Mouse (Mus musculus): Measurements from ENCODE around the gene Acss2. TPM values are rescaled to one million over a fixed set of nuclear protein-coding genes. Genes with fewer than 3 reads are reported as not detected.

The Acss2 gene
- 15.3 and 15.8 TPM in 2 replicates for polyA plus RNA-seq (2014; fragmentation: Nextera tagmentation; extraction: Ambion mirVana)

- no peaks in the 10 kb centered on the region for H3K9me3 ChIP-seq (ENCODE audit: control insufficient read depth, low read length)
- no peaks in the 10 kb centered on the region for H3K27me3 ChIP-seq (replicated peaks; ENCODE audit: control insufficient read depth, insufficient read depth, low read length)
- peak; percentile 98 for DNase-seq (ENCODE audit: low spot score)
- H3K36me3 ChIP-seq (ENCODE audit: control insufficient read depth, insufficient read depth, low read length): no peaks in the 10 kb centered on the region
- ATAC-seq (ENCODE audit: low read depth): peak; percentile 98
- H3K4me2 ChIP-seq (ENCODE audit: low read depth, low read length): peak within 1 kb of the TSS; percentile 94
- peak within 1 kb of the TSS; percentile 73 for H3K9ac ChIP-seq (ENCODE audit: low read depth, low read length)
- H3K4me1 ChIP-seq (ENCODE audit: control insufficient read depth, insufficient read depth, low read length): peaks cover 5% of the 10 kb centered on the region; the same call in 1 of the 2 replicates
- peak within 1 kb of the TSS; percentile 52; the same call in 1 of the 2 replicates for H3K27ac ChIP-seq (replicated peaks; ENCODE audit: low read depth, low read length)
- WGBS: 6% methylated on average over 55 of the region's 70 CpGs
- H3K4me3 ChIP-seq (ENCODE audit: low read depth, low read length): peak within 1 kb of the TSS; percentile 76
Measured at GRCm38 (mm10) chr2:155517455-155518423, at the start of gene Acss2, which contains the start of gene Ggt7. TSS of gene Acss2 (plus strand) at chr2:155517948. TSS of gene Ggt7 (minus strand) at chr2:155518237.

GRCm38 (mm10) chr2:155472671-155473569 is 44.8 kb upstream of the Acss2 start:
- peak; percentile 31 for DNase-seq (ENCODE audit: low spot score)
- Histone ChIP-seq H3K27me3 (replicated peaks; ENCODE audit: control insufficient read depth, insufficient read depth, low read length) (no peaks in the 10 kb centered on the region), H3K4me2 (ENCODE audit: low read depth, low read length) (peak overlapping the region; percentile 81), H3K4me1 (ENCODE audit: control insufficient read depth, insufficient read depth, low read length) (peaks cover 7% of the 10 kb centered on the region), H3K9ac (ENCODE audit: low read depth, low read length) (peak overlapping the region; percentile 99), H3K9me3 (ENCODE audit: control insufficient read depth, low read length) (no peaks in the 10 kb centered on the region), H3K4me3 (ENCODE audit: low read depth, low read length) (peak overlapping the region; percentile 92), H3K36me3 (ENCODE audit: control insufficient read depth, insufficient read depth, low read length) (no peaks in the 10 kb centered on the region), H3K27ac (replicated peaks; ENCODE audit: low read depth, low read length) (peak overlapping the region; percentile 90)
- WGBS: 1% methylated on average over 29 of the region's 71 CpGs
- peak; percentile 72 for ATAC-seq (ENCODE audit: low read depth)

- H3K4me1 ChIP-seq (ENCODE audit: control insufficient read depth, insufficient read depth, low read length): peaks cover 7% of the 10 kb centered on the region
Measured at GRCm38 (mm10) chr2:155473570-155474088, 44.1 kb upstream of the Acss2 start, which contains the start of gene Ncoa6. TSS of gene Ncoa6 (minus strand) at chr2:155473894.

GRCm38 (mm10) chr2:155482021-155482420 is 35.7 kb upstream of the Acss2 start:
- no peak overlapping the region for H3K27ac ChIP-seq (replicated peaks; ENCODE audit: low read depth, low read length)
- no peaks in the 10 kb centered on the region for H3K27me3 ChIP-seq (replicated peaks; ENCODE audit: control insufficient read depth, insufficient read depth, low read length)
- peaks cover 4% of the 10 kb centered on the region; the same call in 1 of the 2 replicates for H3K9me3 ChIP-seq (ENCODE audit: control insufficient read depth, low read length)
- H3K4me3 ChIP-seq (ENCODE audit: low read depth, low read length): no peak overlapping the region
- DNase-seq (ENCODE audit: low spot score) (peak; percentile 77), ATAC-seq (ENCODE audit: low read depth) (no peak)
- WGBS: 45% methylated on average over 3 of the region's 3 CpGs
- no peak overlapping the region for H3K9ac ChIP-seq (ENCODE audit: low read depth, low read length)
- H3K4me1 ChIP-seq (ENCODE audit: control insufficient read depth, insufficient read depth, low read length): no peaks in the 10 kb centered on the region
- no peaks in the 10 kb centered on the region for H3K36me3 ChIP-seq (ENCODE audit: control insufficient read depth, insufficient read depth, low read length)
- H3K4me2 ChIP-seq (ENCODE audit: low read depth, low read length): no peak overlapping the region

More at GRCm38 (mm10) chr2:155473570-155474088, 44.1 kb upstream of the Acss2 start, which contains the start of gene Ncoa6:
- no peaks in the 10 kb centered on the region for H3K27me3 ChIP-seq (replicated peaks; ENCODE audit: control insufficient read depth, insufficient read depth, low read length)
- DNase-seq (ENCODE audit: low spot score): peak; percentile 91
- 0% methylated on average over 20 of the region's 72 CpGs for WGBS
- ATAC-seq (ENCODE audit: low read depth): peak; percentile 85
- peak within 1 kb of the TSS; percentile 90 for H3K27ac ChIP-seq (replicated peaks; ENCODE audit: low read depth, low read length)
- no peaks in the 10 kb centered on the region for H3K36me3 ChIP-seq (ENCODE audit: control insufficient read depth, insufficient read depth, low read length)
- no peaks in the 10 kb centered on the region for H3K9me3 ChIP-seq (ENCODE audit: control insufficient read depth, low read length)
- peak within 1 kb of the TSS; percentile 99 for H3K9ac ChIP-seq (ENCODE audit: low read depth, low read length)
- H3K4me2 ChIP-seq (ENCODE audit: low read depth, low read length): peak within 1 kb of the TSS; percentile 81
- peak within 1 kb of the TSS; percentile 92 for H3K4me3 ChIP-seq (ENCODE audit: low read depth, low read length)

- 90% methylated on average over 6 of the region's 6 CpGs for WGBS
- H3K4me1 ChIP-seq (ENCODE audit: control insufficient read depth, insufficient read depth, low read length): no peaks in the 10 kb centered on the region
- no peaks in the 10 kb centered on the region for H3K9me3 ChIP-seq (ENCODE audit: control insufficient read depth, low read length)
- H3K9ac ChIP-seq (ENCODE audit: low read depth, low read length): no peak overlapping the region
- no peaks in the 10 kb centered on the region; the same call in 1 of the 2 replicates for H3K36me3 ChIP-seq (ENCODE audit: control insufficient read depth, insufficient read depth, low read length)
- H3K4me3 ChIP-seq (ENCODE audit: low read depth, low read length): no peak overlapping the region
- DNase-seq (ENCODE audit: low spot score): no peak
- no peaks in the 10 kb centered on the region for H3K27me3 ChIP-seq (replicated peaks; ENCODE audit: control insufficient read depth, insufficient read depth, low read length)
- no peak for ATAC-seq (ENCODE audit: low read depth)
- H3K27ac ChIP-seq (replicated peaks; ENCODE audit: low read depth, low read length): no peak overlapping the region
- H3K4me2 ChIP-seq (ENCODE audit: low read depth, low read length): no peak overlapping the region
Measured at GRCm38 (mm10) chr2:155490998-155491397, 26.8 kb upstream of the Acss2 start.

GRCm38 (mm10) chr2:155502596-155502995 is 15.2 kb upstream of the Acss2 start:
- WGBS: 68% methylated on average over 7 of the region's 7 CpGs
- Histone ChIP-seq H3K9me3 (ENCODE audit: control insufficient read depth, low read length) (no peaks in the 10 kb centered on the region), H3K4me2 (ENCODE audit: low read depth, low read length) (no peak overlapping the region), H3K4me1 (ENCODE audit: control insufficient read depth, insufficient read depth, low read length) (no peaks in the 10 kb centered on the region), H3K27me3 (replicated peaks; ENCODE audit: control insufficient read depth, insufficient read depth, low read length) (no peaks in the 10 kb centered on the region), H3K36me3 (ENCODE audit: control insufficient read depth, insufficient read depth, low read length) (no peaks in the 10 kb centered on the region), H3K27ac (replicated peaks; ENCODE audit: low read depth, low read length) (no peak overlapping the region), H3K9ac (ENCODE audit: low read depth, low read length) (no peak overlapping the region), H3K4me3 (ENCODE audit: low read depth, low read length) (no peak overlapping the region)
- ATAC-seq (ENCODE audit: low read depth) (no peak), DNase-seq (ENCODE audit: low spot score) (no peak)

- no peaks in the 10 kb centered on the region for H3K9me3 ChIP-seq (ENCODE audit: control insufficient read depth, low read length)
- no peaks in the 10 kb centered on the region for H3K27me3 ChIP-seq (replicated peaks; ENCODE audit: control insufficient read depth, insufficient read depth, low read length)
- no peak overlapping the region for H3K4me3 ChIP-seq (ENCODE audit: low read depth, low read length)
- DNase-seq (ENCODE audit: low spot score) (peak; percentile 92), ATAC-seq (ENCODE audit: low read depth) (peak; percentile 91)
- no peak overlapping the region; the same call in 1 of the 2 replicates for H3K27ac ChIP-seq (replicated peaks; ENCODE audit: low read depth, low read length)
- H3K9ac ChIP-seq (ENCODE audit: low read depth, low read length): no peak overlapping the region
- H3K4me1 ChIP-seq (ENCODE audit: control insufficient read depth, insufficient read depth, low read length): no peaks in the 10 kb centered on the region
- 49% methylated on average over 13 of the region's 13 CpGs for WGBS
- H3K4me2 ChIP-seq (ENCODE audit: low read depth, low read length): no peak overlapping the region; the same call in 1 of the 2 replicates
- no peaks in the 10 kb centered on the region for H3K36me3 ChIP-seq (ENCODE audit: control insufficient read depth, insufficient read depth, low read length)
Measured at GRCm38 (mm10) chr2:155504440-155505355, 13.1 kb upstream of the Acss2 start.
